Mouse (Mus musculus) c-Kit-positive CD71-positive TER-119-positive erythroid progenitor cells, embryonic 14.5 days (primary cell): ENCODE measurements around the gene Mylk.
"Not testable (repeated sequence)": the region's sequence is repeated elsewhere in the genome, so short reads cannot be mapped to it uniquely, and the experiment has no call there.

Experiments
- DNase-seq: peaks from one replicate; pipeline ENCODE4 v3.0.0-alpha.2; 2013; ENCODE audit warnings: low spot score

Mylk gene

DNA sequence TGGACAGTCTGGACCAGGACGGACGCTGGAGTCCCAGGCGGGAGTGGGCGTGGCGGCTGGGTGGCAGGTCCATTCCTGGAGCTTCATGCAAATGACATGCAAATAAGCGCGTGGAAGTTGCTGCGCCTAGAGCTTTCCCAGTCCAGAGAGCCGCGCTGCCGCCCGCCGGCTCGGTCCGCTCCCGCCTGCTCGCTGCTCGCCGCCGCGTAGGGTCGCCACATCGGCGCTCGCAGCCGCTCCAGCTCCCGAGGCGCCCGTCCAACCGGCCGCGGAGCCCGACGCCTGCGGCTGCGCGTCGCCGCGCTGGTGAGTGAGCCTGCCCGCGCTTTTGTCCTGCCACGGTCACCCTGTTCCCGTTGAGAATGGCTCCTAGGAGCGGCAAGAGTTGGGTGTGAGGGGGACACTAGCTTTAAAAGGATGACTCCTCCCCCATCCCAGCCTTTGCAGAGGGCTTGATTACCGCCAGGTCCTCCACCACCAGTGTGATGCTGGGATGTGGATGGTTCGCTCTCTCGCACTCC is at the start of gene Mylk:
Mylk (plus strand) TSS at position 146 of the 521 bp plus-strand sequence.
- DNase-seq = peak; percentile 16

DNA sequence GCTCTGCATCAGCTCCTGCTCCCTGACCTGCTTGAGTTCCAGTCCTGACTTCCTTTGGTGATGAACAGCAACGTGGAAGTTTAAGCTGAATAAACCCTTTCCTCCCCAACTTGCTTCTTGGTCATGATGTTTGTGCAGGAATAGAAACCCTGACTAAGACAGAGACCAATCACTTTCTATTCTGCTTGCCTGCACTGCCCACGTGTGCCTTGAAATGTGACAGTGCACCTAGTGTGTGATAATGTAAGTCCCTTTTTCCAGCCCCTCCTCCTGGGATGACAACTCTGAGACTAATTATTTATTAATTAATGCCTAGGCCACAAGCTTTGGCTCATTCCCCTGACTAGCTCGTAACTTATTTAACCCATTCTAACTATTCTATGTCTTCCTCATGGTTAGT is 46.3 kb upstream of the Mylk start:
- not testable (repeated sequence) for DNase-seq

DNA sequence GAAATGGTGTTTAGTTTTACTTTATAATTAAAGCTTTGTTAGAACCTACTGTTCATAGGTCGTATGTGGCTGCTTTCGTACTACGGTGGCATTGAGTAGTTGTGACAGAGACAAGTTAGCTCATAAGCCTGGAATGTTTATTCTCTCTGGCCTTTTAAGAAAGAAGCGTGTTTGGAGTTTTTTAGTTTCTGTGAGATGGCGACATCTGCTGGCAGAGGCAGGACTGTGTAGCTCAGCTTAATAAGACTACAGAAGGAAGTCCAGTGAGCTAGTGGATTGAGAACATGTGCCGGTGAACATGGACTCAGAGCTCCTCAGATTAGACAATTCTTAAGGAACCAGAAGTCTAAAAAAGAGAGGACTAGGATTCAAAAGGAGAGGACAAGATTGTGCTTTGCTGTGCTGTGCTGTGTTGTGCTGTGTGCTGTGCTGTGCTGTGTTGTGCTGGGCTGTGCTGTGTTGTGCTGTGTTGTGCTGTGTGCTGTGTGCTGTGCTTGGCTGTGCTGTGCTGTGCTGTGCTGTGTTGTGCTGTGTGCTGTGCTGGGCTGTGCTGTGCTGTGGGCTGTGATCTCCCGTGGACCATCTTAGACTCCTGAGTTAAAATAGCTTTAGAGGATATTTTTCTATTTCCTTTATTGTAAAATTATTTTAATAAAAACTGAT is 44.7 kb upstream of the Mylk start:
- peak; percentile 55 for DNase-seq

DNA sequence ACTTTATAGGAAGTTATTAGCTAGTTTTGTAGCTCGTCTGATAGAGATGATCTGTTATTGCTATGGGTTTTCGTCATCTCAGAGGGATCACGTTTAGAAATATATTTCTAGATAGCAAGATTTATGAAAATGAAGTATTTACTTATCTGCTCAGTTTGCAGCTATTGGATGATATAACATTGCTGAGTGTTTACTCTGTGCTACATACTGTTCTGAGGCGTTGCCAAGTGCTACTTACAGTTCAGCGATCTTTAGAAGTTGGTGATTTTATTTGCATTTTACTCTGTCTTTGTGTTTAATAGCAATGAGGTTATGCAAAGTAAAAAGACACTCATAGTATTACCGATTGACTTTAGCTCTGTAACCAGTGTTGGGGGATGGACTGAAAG is 44.2 kb upstream of the Mylk start:
- no peak for DNase-seq

DNA sequence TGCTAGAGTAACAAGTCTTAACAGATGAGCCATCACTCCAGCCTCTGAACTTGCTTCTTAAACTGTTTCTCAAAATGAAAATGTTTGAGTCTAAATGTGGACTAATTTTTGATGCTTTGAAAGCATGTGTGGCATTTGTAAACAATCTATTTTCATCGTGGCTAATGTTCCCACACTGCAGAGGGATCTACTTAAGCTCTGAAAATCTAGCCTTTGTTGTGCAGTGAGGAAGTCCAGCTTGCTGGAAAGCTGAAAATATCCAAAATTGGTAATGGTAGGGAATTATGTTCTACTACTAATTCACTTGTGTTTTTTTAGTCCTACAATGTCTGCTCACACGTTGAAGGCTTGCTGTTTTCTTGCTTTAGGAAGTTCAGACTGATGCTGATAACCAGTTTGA is 39.0 kb upstream of the Mylk start:
- DNase-seq = no peak

DNA sequence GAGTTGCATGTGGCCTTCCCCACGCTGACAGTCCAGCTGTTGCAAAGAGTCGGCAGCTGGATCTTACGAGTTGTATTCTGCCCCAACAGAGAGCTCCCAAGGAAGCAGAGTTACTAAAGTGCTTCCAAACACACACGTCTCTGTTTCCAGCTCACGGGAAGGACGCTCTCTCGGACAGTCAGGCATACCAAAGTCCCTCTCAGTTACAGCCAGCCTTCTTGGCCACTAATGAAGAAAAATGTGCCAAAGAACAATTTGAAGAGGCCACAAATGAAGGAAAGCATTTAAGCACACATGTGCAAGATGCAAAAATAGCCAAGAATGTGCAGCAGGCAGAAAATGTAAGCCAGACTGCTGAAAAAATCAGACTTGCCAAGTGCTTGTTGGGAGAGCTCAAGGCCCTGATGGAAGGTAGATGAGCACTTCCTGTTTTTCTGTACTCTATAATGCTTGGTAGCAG is 38.5 kb upstream of the Mylk start:
- DNase-seq = no peak

DNA sequence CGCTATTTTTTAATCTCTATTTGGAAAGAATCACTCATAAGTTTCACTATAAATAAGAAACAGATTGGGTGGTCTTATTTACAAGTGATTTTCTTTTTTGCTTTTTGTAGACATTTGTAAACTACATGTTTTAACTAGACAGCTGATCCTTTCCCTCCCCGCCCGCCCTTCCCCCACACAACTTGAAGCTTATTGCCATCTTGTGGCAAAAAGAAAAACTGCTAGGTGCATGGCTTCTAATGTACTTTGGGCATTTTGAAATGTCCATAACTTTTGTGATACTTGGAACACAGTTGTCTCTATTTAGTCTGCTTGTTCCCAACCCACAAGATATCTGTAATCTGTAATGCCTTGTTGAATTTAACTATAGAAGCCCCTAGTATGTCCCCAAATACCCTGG is 33.5 kb upstream of the Mylk start:
- DNase-seq = no peak

DNA sequence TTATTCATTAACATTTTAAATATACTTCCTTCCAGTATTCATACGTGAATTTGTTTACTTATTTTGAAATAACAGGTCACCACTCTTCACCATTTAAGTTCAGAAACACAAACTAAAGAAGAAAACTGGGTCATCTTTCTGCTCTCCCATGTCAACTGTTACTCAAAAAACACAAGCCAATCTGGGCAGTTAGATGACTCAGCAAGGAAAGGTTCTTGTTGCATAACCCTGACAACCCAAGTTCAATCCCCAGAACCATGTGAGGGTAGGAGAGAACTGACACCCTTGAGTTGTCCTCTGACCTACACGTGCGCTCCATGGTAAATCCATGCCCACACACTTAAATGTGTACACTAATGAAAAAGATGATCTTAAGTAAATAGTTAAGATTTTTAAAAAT is 19.9 kb upstream of the Mylk start:
- DNase-seq = no peak

DNA sequence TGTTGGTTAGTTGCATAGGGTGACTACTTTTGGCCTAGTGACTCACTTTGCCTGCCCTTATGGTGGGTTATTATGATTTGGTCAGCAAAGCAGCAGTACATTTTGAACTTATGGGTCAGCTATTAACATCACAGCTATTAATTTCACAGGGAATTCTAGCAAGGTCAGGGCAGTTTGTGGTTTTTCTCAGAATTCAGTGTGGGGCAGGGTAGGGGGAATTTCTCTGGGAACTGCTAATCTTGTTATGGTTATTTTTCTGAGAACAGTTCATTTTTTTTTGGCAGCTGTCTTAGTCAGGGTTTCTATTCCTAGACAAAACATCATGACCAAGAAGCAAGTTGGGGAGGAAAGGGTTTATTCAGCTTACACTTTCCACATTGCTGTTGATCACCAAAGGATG is 16.4 kb upstream of the Mylk start:
- DNase-seq = not testable (repeated sequence)

DNA sequence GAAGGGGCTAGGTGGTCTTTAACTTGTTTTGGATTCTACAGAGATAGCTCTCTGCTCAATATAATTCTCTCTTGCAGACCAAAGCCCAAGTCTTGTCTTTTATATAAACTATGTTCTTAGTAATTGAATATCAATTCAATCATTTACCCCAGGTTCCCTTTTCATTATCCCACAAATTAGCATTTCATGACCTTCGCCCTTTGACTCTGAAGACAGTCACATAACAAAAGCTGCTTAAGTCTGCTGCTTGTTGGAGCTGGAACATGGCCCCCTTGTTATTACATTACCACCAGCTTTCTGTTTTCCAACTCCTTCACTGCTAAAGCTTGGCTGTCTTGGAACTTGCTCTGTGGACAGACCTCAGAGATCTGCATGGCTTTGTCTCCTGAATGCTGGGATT is 15.6 kb upstream of the Mylk start:
- DNase-seq = no peak

DNA sequence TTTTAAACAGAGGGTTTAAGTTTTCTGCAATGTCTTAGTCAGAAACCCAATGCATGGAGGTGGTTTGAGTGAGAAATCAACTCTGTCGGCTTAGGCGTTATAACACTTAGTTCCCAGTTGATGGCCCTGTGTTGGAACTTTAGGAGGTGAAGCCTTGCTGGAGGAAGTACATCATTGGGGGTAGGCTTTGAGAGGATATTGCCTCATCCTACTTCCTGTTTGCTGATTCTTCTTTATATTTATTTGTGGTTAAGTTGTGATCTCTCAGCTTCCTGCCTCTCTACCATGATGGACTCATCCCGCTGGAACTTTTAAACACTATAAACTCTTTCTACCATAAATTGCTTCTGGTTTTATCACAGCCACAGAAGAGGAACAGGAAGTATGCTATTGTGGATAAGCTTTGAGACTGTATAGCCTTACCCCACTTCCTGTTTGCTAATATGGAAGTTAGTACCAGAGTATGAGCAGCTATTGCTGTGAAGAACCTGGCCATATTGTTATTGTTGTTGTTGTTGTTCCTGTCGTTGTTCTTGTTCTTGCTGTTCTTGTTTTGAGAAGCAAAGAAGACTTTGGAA is 6.3 kb upstream of the Mylk start:
- DNase-seq = no peak

DNA sequence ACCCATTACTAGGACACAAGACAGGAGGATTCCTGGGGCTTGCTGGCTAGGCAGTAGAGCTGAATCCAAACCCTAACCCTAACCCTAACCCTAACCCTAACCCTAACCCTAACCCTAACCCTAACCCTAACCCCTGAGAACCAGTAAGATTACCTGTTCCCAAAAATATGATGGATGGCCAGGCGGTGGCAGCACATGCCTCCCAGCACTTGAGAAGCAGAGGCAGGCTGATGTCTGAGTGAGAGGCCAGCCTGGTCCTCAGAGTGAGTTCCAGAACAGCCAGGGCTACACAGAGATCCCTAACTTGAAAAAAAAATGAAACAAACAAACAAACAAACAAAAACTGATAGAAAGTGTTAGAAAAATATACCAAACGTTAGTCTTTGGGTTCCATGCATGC is 2.1 kb upstream of the Mylk start:
- DNase-seq = no peak

DNA sequence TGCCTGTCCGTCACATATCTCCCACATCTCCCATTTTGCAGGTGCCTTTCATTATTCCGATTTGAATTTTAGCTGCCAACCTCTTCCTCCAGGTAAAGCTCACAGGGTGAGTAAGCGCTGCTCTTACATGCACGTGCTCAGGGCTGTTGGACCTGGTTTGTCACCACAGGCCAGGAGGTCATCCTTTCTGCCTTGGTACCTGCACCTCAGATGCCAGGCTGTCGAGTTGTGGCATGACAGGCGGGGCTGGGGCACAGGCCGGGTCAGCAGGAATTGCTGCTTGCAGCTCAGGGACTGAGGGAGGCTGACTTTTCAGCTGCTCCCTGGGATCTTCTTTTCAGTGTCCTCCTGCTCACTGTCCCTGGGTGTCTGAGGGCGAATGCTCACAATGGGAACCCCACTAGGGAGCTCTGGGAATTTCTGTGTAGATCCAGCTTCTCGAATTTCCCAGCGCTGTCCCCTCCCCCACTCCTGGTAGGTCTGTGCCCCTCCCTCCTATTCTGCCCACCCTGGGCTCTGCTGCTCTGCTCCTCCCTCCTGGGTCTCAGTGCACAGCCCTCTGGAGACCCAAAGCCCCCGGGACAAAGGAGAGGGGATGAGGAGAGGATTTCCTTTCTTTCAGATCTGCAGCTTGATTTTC is 3.2 kb downstream of the Mylk start:
- no peak for DNase-seq

DNA sequence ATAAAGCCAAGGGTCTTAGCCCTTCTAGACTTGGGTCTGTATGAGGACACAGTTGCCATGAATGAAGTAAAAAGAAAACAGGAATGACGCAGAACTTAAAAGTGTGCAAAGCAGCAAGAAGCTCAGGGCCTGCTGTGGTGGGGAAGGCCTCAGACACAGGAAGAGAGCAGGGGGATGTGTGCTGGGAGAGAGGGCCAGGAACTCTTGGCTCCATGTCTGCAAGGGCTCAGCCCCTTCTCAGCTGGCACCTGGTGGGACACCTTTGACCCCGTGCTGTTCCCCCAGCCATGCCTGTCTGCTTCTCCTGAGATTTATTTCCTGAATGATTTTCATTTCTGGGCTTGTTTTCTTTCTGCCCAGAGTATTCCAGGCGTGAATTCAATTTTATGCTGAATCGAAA is 4.5 kb downstream of the Mylk start:
- no peak for DNase-seq

DNA sequence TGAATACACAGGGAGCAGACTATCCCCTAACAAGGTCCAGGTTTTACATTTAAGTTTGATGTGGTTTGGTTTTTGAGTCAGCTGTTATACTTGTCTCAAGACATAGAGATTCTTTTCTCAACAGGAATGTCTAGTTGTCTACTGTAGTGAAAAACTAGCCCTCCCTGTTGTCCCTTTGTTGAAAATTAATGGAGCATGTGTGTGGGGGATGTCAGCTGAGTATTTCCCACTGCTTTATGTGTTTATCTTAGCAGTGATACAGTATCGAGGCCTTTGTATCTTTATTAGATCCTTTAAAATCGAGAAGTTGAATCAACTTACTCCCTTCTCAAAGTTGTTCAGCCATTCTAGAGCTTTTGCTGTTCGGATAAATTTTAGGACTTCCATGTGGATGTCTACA is 7.0 kb downstream of the Mylk start:
- no peak for DNase-seq

DNA sequence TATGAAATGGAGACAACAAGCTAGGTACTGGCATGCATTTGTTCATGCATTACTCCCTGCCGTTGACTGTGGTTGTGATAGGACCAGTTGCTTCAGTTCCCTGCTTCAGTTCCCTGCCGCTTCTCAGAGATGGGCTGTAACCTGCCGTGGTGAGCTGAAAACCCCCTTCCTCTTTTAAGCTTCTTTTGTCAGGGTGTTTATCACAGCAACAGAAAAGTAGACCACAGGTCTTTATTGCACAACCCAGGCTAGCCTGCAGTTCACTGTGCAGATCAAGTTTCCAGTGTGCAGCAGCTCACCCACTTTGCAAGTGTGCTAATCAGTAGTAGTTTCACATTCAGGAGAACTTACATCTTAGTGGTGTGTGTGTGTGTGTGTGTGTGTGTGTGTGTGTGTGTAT is 8.0 kb downstream of the Mylk start:
- DNase-seq = no peak

DNA sequence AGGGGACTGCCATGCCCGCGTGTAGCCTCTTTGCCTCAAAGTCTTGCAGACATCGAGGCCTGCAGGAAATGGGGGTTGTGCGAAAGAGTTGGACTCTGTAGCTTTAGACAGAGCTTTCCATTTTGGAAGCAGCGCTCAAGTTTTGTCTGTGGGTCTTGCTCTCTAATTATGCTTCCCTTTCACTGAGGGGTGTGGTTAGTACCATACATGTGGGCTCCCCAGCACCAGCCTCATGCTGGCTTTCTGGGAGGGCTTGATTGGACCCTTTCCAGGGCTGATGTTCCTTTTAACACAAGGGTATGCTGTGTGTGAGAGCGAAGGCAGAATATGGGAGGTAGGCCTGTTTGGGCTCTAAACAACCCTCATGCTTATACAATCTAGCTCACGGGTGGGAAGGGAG is 12.0 kb downstream of the Mylk start:
- no peak for DNase-seq

DNA sequence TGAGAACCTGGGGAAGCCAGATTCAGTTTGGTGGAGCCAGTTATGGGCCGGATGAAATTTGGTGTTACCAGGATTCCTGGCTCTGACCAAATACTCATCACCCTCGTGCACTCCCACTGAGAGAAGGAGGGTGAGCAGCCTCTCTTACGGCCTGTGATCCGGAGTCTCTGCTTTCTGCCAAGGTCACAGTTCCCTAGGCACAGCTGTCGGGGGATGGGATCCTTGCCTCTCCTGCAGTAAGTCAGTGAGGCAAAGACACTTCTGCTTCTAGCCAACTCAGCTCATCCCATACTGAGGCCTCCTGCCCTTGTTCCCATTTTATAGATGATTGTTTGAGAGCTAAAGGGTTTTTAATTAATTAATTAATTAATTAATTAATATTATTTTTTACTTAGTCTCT is 13.2 kb downstream of the Mylk start:
- no peak for DNase-seq

DNA sequence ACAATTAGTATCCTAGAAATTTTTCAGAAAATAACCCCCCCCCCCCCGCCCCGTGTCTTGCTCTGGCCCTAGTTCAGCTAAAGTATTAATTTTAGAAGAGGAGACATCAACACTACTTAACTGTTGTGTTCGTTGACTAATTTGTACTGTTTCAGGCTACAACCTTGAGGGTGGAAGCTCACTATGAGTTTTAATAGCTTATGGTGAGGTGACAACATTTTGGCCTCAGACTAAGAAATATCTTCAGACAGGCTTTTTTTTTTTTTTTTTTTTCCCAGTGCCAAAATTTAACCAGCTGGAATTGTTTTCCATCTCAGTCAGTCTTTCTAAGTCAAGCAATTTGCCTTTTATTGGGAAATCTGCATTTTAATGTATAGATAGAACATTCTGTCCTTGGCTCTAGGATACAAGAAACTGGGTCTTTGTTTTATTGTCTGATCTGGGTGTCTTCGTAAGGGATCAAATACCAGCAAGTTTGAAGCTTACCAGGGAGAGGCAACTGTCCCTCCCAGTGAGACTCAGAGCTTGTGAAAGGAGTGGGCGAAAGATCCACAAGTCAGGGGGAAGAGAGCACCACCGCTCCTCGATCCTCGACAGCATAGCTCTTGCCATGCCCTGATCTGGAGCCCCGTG is 19.1 kb downstream of the Mylk start:
- no peak for DNase-seq

DNA sequence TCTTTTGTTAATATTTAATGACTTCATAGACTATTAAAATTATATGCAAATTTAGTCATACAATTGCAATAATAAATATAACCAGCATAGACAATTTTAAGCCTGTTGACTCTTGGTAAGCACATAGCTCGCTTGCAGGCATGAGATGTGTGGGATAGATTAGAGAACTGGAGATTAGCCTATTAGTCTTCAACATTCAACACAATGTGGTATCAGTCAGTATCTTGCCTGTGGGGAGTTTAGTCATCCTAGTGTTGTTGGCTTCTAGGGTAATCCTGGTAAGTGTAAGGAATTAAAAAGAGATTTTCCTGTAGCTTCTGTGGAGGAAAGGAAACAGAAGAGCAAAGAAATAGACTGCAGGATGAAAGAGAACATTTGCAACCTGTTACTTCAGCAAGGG is 20.7 kb downstream of the Mylk start:
- DNase-seq = no peak

DNA sequence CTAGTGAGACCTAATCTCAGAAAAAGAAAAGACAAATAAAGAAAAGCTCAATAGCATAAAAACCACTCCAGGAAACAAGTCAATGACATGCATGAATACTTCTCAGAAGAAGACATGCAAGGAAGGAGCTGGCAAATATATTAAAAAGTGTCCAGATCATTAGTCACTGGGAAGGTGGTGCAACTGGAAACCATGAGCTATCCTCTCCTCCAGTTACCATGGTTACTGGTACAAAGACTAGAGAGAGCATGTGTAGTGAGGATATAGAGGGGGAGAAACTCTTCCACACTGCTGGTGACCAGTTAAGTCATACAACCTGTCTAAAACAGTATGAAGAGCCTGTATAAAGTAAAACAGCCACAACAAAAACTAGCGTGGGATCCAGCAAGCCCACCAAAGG is 21.2 kb downstream of the Mylk start:
- DNase-seq = no peak

DNA sequence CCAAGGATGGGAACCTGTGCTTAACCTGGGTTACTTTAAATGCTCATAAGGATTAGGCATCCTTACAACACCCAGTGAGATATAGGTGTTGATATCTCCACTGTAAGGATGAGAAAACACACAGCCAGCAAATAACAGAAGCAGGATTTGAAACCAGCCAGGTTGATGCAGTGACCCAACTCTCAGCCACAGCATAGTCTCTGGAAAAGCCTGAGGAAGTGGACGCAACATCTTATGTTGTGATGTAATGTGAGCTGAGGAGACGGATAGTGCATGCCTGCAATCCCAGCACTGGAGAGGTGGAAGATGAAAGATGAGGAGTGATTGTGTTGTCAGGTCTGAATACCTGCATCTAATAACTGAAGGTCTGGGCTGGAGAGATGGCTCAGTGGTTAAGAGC is 22.4 kb downstream of the Mylk start:
- DNase-seq = no peak

DNA sequence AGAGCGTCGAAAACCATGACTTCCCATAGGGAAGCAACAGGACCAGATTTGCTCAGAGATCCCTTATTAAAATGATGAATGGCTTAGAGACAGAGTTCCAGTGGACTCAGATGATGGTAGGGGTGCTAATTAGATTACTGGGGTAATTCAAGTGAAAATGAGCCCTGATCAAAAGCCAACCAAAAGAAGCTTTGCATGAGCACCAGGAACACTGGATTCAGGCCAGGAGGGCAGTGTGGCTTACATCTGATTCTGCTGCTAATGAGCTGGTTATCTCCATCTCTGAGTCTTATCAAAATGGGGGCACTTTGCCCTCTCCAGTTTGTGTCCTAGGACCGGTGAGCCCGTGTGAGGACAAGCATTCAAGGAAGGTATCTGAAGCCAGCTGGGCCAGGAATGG is 23.4 kb downstream of the Mylk start:
- DNase-seq = no peak
